Mouse (Mus musculus): ENCODE data around the gene Pnp. TPM values are rescaled to one million over a fixed set of nuclear protein-coding genes. Genes with fewer than 3 reads are reported as not detected.

Gene Pnp
- polyA plus RNA-seq, 1 experiment from 2014 or later, result 15.4 TPM

DNA sequence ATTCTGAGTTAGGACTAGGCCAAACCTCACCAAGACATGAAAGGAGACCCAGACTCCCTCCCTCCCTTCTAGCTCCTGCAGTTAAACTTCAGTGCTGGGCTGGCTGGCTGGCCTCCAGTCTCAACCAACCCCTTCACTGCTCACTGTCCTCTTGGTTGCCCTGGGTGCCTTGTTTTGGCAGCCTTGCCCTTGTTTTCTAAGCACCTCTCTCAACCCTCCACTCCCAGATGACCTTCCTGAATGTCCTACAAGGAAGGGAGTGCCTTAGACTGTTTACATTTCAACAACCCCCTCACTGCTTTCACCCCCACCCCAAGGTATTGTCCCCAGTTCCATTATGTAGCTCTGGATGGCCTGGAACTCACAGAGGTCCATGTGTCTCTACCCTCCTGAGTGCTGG is 48.7 kb downstream of the Pnp start:
- Histone ChIP-seq H3K27ac (ENCODE audit: low read depth, low read length) (no peak overlapping the region), H3K9ac (replicated peaks; ENCODE audit: low read depth, low read length) (no peak overlapping the region), H3K4me1 (ENCODE audit: control insufficient read depth, insufficient read depth, low read length) (peaks cover 2% of the 10 kb centered on the region; the same call in 1 of the 2 replicates), H3K4me2 (ENCODE audit: low read depth, low read length) (no peak overlapping the region), H3K27me3 (ENCODE audit: control insufficient read depth, insufficient read depth, low read length) (no peaks in the 10 kb centered on the region), H3K4me3 (ENCODE audit: low read depth, low read length) (no peak overlapping the region), H3K36me3 (ENCODE audit: control insufficient read depth, insufficient read depth, low read length) (no peaks in the 10 kb centered on the region), H3K9me3 (ENCODE audit: control insufficient read depth, low read length) (no peaks in the 10 kb centered on the region)
- no peak for ATAC-seq (ENCODE audit: low read depth)

DNA sequence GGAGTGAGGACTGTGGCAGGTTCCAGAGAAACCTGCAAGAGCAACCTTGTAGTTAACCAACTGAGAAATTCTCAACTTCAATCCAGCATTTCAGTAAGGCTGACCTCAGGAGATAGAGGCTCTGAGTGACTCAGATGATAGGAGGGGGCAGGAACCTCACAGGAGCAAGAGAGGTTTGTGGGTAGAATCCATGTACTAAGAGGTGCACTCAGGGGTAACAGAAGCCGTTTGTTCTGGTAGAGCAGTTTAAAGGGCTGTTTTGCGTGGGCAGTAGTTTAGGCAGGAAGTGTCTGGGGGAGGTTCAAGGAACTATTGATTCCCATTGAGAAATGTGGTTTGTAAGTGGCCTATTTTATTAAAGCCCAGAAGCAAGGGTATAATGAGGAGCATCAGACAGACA is 50.3 kb downstream of the Pnp start:
- WGBS, result 42% methylated on average over 2 of the region's 2 CpGs
- Histone ChIP-seq H3K27me3 (ENCODE audit: control insufficient read depth, insufficient read depth, low read length) (no peaks in the 10 kb centered on the region), H3K4me2 (ENCODE audit: low read depth, low read length) (no peak overlapping the region), H3K4me1 (ENCODE audit: control insufficient read depth, insufficient read depth, low read length) (peaks cover 2% of the 10 kb centered on the region; the same call in 1 of the 2 replicates), H3K27ac (ENCODE audit: low read depth, low read length) (no peak overlapping the region), H3K9me3 (ENCODE audit: control insufficient read depth, low read length) (no peaks in the 10 kb centered on the region), H3K4me3 (ENCODE audit: low read depth, low read length) (no peak overlapping the region), H3K9ac (replicated peaks; ENCODE audit: low read depth, low read length) (no peak overlapping the region), H3K36me3 (ENCODE audit: control insufficient read depth, insufficient read depth, low read length) (no peaks in the 10 kb centered on the region)
- ATAC-seq (ENCODE audit: low read depth), result no peak

- Histone ChIP-seq H3K9me3 (ENCODE audit: control insufficient read depth, low read length) (no peaks in the 10 kb centered on the region), H3K27me3 (ENCODE audit: control insufficient read depth, insufficient read depth, low read length) (no peaks in the 10 kb centered on the region), H3K36me3 (ENCODE audit: control insufficient read depth, insufficient read depth, low read length) (no peaks in the 10 kb centered on the region), H3K27ac (ENCODE audit: low read depth, low read length) (no peak overlapping the region), H3K4me2 (ENCODE audit: low read depth, low read length) (no peak overlapping the region), H3K4me3 (ENCODE audit: low read depth, low read length) (no peak overlapping the region), H3K9ac (replicated peaks; ENCODE audit: low read depth, low read length) (no peak overlapping the region), H3K4me1 (ENCODE audit: control insufficient read depth, insufficient read depth, low read length) (no peaks in the 10 kb centered on the region)
- ATAC-seq (ENCODE audit: low read depth), result no peak
- 84% methylated on average over 5 of the region's 5 CpGs for WGBS
Observed at GRCm38 (mm10) chr14:50981837-50982236, 51.0 kb downstream of the Pnp start.

DNA sequence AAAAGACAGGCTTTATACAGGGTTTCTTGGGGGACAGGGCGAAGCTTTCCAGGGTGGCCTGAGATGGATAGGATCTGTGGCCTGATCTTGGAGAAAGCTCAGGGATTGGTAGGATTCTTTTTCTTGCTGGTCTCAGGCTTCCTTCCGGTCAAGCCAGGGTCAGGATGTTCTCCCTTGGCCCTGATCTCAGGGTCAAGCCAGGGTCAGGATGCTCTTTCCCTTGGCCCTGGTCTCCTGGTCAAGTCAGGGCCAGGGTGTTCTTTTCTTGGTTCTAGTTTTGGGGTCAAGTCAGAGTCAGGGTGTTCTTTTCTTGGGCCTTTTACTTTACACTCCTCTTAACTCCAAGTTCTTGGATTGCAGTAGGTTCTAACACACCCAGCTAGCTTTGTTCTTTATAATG is 56.8 kb downstream of the Pnp start:
- H3K36me3 ChIP-seq (ENCODE audit: control insufficient read depth, insufficient read depth, low read length), result no peaks in the 10 kb centered on the region
- H3K9ac ChIP-seq (replicated peaks; ENCODE audit: low read depth, low read length), result no peak overlapping the region
- 91% methylated on average over 2 of the region's 2 CpGs for WGBS
- H3K4me1 ChIP-seq (ENCODE audit: control insufficient read depth, insufficient read depth, low read length), result no peaks in the 10 kb centered on the region
- no peak overlapping the region for H3K4me3 ChIP-seq (ENCODE audit: low read depth, low read length)
- no peak overlapping the region for H3K27ac ChIP-seq (ENCODE audit: low read depth, low read length)
- H3K4me2 ChIP-seq (ENCODE audit: low read depth, low read length), result no peak overlapping the region
- no peak for ATAC-seq (ENCODE audit: low read depth)
- H3K27me3 ChIP-seq (ENCODE audit: control insufficient read depth, insufficient read depth, low read length), result no peaks in the 10 kb centered on the region
- H3K9me3 ChIP-seq (ENCODE audit: control insufficient read depth, low read length), result no peaks in the 10 kb centered on the region

DNA sequence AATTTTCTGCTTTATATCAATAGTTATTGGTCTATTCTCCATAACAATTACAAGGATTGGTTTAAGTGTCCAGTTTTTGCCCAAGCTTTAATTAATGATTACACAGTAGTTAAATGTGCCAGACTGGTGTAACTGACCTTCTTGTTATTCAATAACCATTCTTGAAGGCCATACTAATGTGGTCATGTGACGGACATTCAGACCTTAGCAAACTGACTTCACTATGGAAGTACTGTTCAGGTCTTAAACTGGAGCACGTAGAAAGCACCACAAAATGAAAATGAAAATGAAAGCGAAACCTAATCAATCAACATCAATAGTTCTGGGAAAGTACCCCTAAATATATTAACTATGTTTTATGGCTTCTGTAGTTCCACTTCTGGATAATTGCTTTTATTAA is 60.2 kb downstream of the Pnp start:
- ATAC-seq (ENCODE audit: low read depth), result no peak
- Histone ChIP-seq H3K9ac (replicated peaks; ENCODE audit: low read depth, low read length) (no peak overlapping the region), H3K27me3 (ENCODE audit: control insufficient read depth, insufficient read depth, low read length) (no peaks in the 10 kb centered on the region)

GRCm38 (mm10) chr14:50997088-50997487 is 66.2 kb downstream of the Pnp start:
- H3K4me3 ChIP-seq (ENCODE audit: low read depth, low read length), result no peak overlapping the region
- H3K27ac ChIP-seq (ENCODE audit: low read depth, low read length), result no peak overlapping the region
- no peak overlapping the region for H3K4me2 ChIP-seq (ENCODE audit: low read depth, low read length)
- H3K27me3 ChIP-seq (ENCODE audit: control insufficient read depth, insufficient read depth, low read length), result no peaks in the 10 kb centered on the region
- no peaks in the 10 kb centered on the region for H3K4me1 ChIP-seq (ENCODE audit: control insufficient read depth, insufficient read depth, low read length)
- no peaks in the 10 kb centered on the region for H3K9me3 ChIP-seq (ENCODE audit: control insufficient read depth, low read length)
- WGBS, result 80% methylated on average over 3 of the region's 3 CpGs
- H3K36me3 ChIP-seq (ENCODE audit: control insufficient read depth, insufficient read depth, low read length), result no peaks in the 10 kb centered on the region
- H3K9ac ChIP-seq (replicated peaks; ENCODE audit: low read depth, low read length), result no peak overlapping the region
- ATAC-seq (ENCODE audit: low read depth), result no peak

More for the DNA sequence above, 60.2 kb downstream of the Pnp start:
- H3K27ac ChIP-seq (ENCODE audit: low read depth, low read length), result no peak overlapping the region
- no peak overlapping the region for H3K4me2 ChIP-seq (ENCODE audit: low read depth, low read length)
- H3K4me3 ChIP-seq (ENCODE audit: low read depth, low read length), result no peak overlapping the region
- H3K36me3 ChIP-seq (ENCODE audit: control insufficient read depth, insufficient read depth, low read length), result no peaks in the 10 kb centered on the region
- 90% methylated on average over 3 of the region's 3 CpGs for WGBS
- H3K9me3 ChIP-seq (ENCODE audit: control insufficient read depth, low read length), result no peaks in the 10 kb centered on the region
- H3K4me1 ChIP-seq (ENCODE audit: control insufficient read depth, insufficient read depth, low read length), result no peaks in the 10 kb centered on the region

- Histone ChIP-seq H3K4me2 (ENCODE audit: low read depth, low read length) (no peak overlapping the region), H3K27me3 (ENCODE audit: control insufficient read depth, insufficient read depth, low read length) (no peaks in the 10 kb centered on the region), H3K27ac (ENCODE audit: low read depth, low read length) (no peak overlapping the region), H3K36me3 (ENCODE audit: control insufficient read depth, insufficient read depth, low read length) (no peaks in the 10 kb centered on the region), H3K9me3 (ENCODE audit: control insufficient read depth, low read length) (no peaks in the 10 kb centered on the region), H3K4me1 (ENCODE audit: control insufficient read depth, insufficient read depth, low read length) (no peaks in the 10 kb centered on the region), H3K4me3 (ENCODE audit: low read depth, low read length) (no peak overlapping the region), H3K9ac (replicated peaks; ENCODE audit: low read depth, low read length) (no peak overlapping the region)
- 92% methylated on average over 2 of the region's 2 CpGs for WGBS
- ATAC-seq (ENCODE audit: low read depth), result no peak
Observed at GRCm38 (mm10) chr14:50997999-50998666, 67.3 kb downstream of the Pnp start.

DNA sequence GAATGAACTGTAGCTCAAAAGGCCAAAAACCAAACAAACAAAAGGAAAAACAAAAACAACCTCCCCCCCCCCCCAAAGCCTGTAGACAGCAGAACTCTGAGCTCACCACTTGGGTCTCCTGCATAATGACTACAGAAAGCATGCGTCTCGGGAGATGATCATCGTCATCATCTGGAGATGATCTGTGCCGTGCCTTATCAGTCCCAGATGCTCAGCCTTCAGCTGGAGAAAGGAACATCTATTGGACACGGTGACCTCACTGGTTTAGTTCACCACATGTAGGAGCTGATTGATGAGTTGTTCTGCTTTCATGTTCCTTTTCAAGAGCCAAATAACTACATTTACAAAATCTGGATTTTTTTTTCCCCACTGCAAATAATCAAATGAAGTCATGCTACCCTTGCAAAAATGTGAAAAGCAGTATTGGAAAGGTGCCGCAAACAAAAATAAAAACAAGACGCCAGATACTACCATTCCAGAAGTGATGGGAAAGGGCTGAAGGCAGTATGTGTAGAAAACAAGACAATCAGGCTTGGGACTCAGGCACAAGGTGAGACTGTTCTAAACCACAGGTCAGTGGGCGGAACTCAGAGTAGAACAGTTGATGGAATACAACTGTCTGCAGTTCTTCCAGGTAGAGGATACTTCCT is 76.4 kb downstream of the Pnp start, which contains the start of gene Rnase10:
Gene Rnase10, plus strand, starts transcription at position 600 of the 650 bp plus-strand sequence.
- Histone ChIP-seq H3K27me3 (ENCODE audit: control insufficient read depth, insufficient read depth, low read length) (no peaks in the 10 kb centered on the region), H3K9me3 (ENCODE audit: control insufficient read depth, low read length) (no peaks in the 10 kb centered on the region), H3K9ac (replicated peaks; ENCODE audit: low read depth, low read length) (no peak within 1 kb of the TSS), H3K4me1 (ENCODE audit: control insufficient read depth, insufficient read depth, low read length) (no peaks in the 10 kb centered on the region), H3K27ac (ENCODE audit: low read depth, low read length) (no peak within 1 kb of the TSS), H3K4me2 (ENCODE audit: low read depth, low read length) (no peak within 1 kb of the TSS), H3K4me3 (ENCODE audit: low read depth, low read length) (no peak within 1 kb of the TSS), H3K36me3 (ENCODE audit: control insufficient read depth, insufficient read depth, low read length) (no peaks in the 10 kb centered on the region)
- WGBS, result 92% methylated on average over 8 of the region's 8 CpGs
- ATAC-seq (ENCODE audit: low read depth), result no peak

GRCm38 (mm10) chr14:51007914-51008713 is 77.2 kb downstream of the Pnp start:
- no peak overlapping the region for H3K27ac ChIP-seq (ENCODE audit: low read depth, low read length)
- H3K27me3 ChIP-seq (ENCODE audit: control insufficient read depth, insufficient read depth, low read length), result no peaks in the 10 kb centered on the region
- no peak overlapping the region for H3K4me2 ChIP-seq (ENCODE audit: low read depth, low read length)
- WGBS, result 84% methylated on average over 13 of the region's 13 CpGs
- no peaks in the 10 kb centered on the region for H3K9me3 ChIP-seq (ENCODE audit: control insufficient read depth, low read length)
- no peak overlapping the region for H3K9ac ChIP-seq (replicated peaks; ENCODE audit: low read depth, low read length)
- no peaks in the 10 kb centered on the region for H3K4me1 ChIP-seq (ENCODE audit: control insufficient read depth, insufficient read depth, low read length)
- no peak overlapping the region for H3K4me3 ChIP-seq (ENCODE audit: low read depth, low read length)
- no peak for ATAC-seq (ENCODE audit: low read depth)
- H3K36me3 ChIP-seq (ENCODE audit: control insufficient read depth, insufficient read depth, low read length), result no peaks in the 10 kb centered on the region

Data from neural tube, embryonic 14.5 days (tissue).